Mouse (Mus musculus): ENCODE data around the gene Ifi205. TPM values are rescaled to one million over a fixed set of nuclear protein-coding genes. Genes with fewer than 3 reads are reported as not detected.
"Not testable (repeated sequence)": the region's sequence is repeated elsewhere in the genome, so short reads cannot be mapped to it uniquely, and the experiment has no call there.

The Ifi205 gene
- polyA plus RNA-seq, 1 experiment from 2014 or later = not detected

- no peak for ATAC-seq (ENCODE audit: low FRiP score)
- 89% methylated on average over 7 of the region's 7 CpGs for WGBS
- H3K4me3 ChIP-seq (replicated peaks) = no peak within 1 kb of the TSS
- no peaks in the 10 kb centered on the region for H3K4me1 ChIP-seq
- no peak within 1 kb of the TSS for H3K4me2 ChIP-seq
- H3K27me3 ChIP-seq (replicated peaks) = no peaks in the 10 kb centered on the region
- no peaks in the 10 kb centered on the region for H3K36me3 ChIP-seq
- no peak within 1 kb of the TSS for H3K9ac ChIP-seq (replicated peaks)
- H3K27ac ChIP-seq (replicated peaks) = no peak within 1 kb of the TSS
- no peaks in the 10 kb centered on the region for H3K9me3 ChIP-seq (replicated peaks)
Measured at GRCm38 (mm10) chr1:174040523-174041177, 9.0 kb upstream of the Ifi205 start, which contains the start of gene Olfr433. Gene Olfr433 (plus strand): TSS chr1:174040705.

GRCm38 (mm10) chr1:174038480-174038879, 6.9 kb upstream of the Ifi205 start:
- no peak for ATAC-seq (ENCODE audit: low FRiP score)
- Histone ChIP-seq H3K4me3 (replicated peaks) (no peak overlapping the region), H3K27me3 (replicated peaks) (no peaks in the 10 kb centered on the region), H3K4me1 (no peaks in the 10 kb centered on the region), H3K27ac (replicated peaks) (no peak overlapping the region), H3K9ac (replicated peaks) (no peak overlapping the region), H3K9me3 (replicated peaks) (no peaks in the 10 kb centered on the region), H3K36me3 (no peaks in the 10 kb centered on the region), H3K4me2 (no peak overlapping the region)
- 89% methylated on average over 3 of the region's 3 CpGs for WGBS

GRCm38 (mm10) chr1:174035841-174036240, 4.2 kb upstream of the Ifi205 start:
- Histone ChIP-seq H3K4me1 (no peaks in the 10 kb centered on the region), H3K27ac (replicated peaks) (no peak overlapping the region), H3K4me3 (replicated peaks) (no peak overlapping the region), H3K4me2 (no peak overlapping the region), H3K27me3 (replicated peaks) (no peaks in the 10 kb centered on the region), H3K36me3 (no peaks in the 10 kb centered on the region), H3K9ac (replicated peaks) (no peak overlapping the region), H3K9me3 (replicated peaks) (no peaks in the 10 kb centered on the region)
- no peak for ATAC-seq (ENCODE audit: low FRiP score)
- WGBS = 56% methylated on average over 4 of the region's 4 CpGs

- not testable (repeated sequence) for H3K27me3 ChIP-seq (replicated peaks); ATAC-seq (ENCODE audit: low FRiP score); H3K9me3 ChIP-seq (replicated peaks); H3K36me3 ChIP-seq; H3K27ac ChIP-seq (replicated peaks); H3K4me2 ChIP-seq; H3K4me1 ChIP-seq; H3K4me3 ChIP-seq (replicated peaks); H3K9ac ChIP-seq (replicated peaks)
Measured at GRCm38 (mm10) chr1:174007050-174007449, 24.6 kb downstream of the Ifi205 start.

- not testable (repeated sequence) for H3K27ac ChIP-seq (replicated peaks); H3K4me1 ChIP-seq; H3K36me3 ChIP-seq; H3K4me3 ChIP-seq (replicated peaks); H3K9ac ChIP-seq (replicated peaks); ATAC-seq (ENCODE audit: low FRiP score); H3K9me3 ChIP-seq (replicated peaks); H3K27me3 ChIP-seq (replicated peaks); H3K4me2 ChIP-seq
- WGBS = 85% methylated on average over 2 of the region's 3 CpGs
Measured at GRCm38 (mm10) chr1:174004352-174005109, 27.1 kb downstream of the Ifi205 start.

GRCm38 (mm10) chr1:173995003-173995402, 36.6 kb downstream of the Ifi205 start:
- no peaks in the 10 kb centered on the region for H3K9me3 ChIP-seq (replicated peaks)
- H3K4me2 ChIP-seq = no peak overlapping the region
- H3K9ac ChIP-seq (replicated peaks) = no peak overlapping the region
- ATAC-seq (ENCODE audit: low FRiP score) = no peak
- no peaks in the 10 kb centered on the region for H3K36me3 ChIP-seq
- no peaks in the 10 kb centered on the region for H3K4me1 ChIP-seq
- H3K4me3 ChIP-seq (replicated peaks) = no peak overlapping the region
- WGBS = 93% methylated on average over 4 of the region's 4 CpGs
- H3K27me3 ChIP-seq (replicated peaks) = no peaks in the 10 kb centered on the region
- no peak overlapping the region for H3K27ac ChIP-seq (replicated peaks)

- H3K27ac ChIP-seq (replicated peaks); H3K4me3 ChIP-seq (replicated peaks); H3K36me3 ChIP-seq; H3K9ac ChIP-seq (replicated peaks); H3K4me2 ChIP-seq; H3K4me1 ChIP-seq; H3K27me3 ChIP-seq (replicated peaks); ATAC-seq (ENCODE audit: low FRiP score); H3K9me3 ChIP-seq (replicated peaks): not testable (repeated sequence)
- 89% methylated on average over 6 of the region's 6 CpGs for WGBS
Measured at GRCm38 (mm10) chr1:173982694-173983305, 48.8 kb downstream of the Ifi205 start, which contains the start of gene Ifi202b. Gene Ifi202b (minus strand): TSS chr1:173982744.

GRCm38 (mm10) chr1:173981038-173981437, 50.6 kb downstream of the Ifi205 start:
- not testable (repeated sequence) for ATAC-seq (ENCODE audit: low FRiP score); H3K4me3 ChIP-seq (replicated peaks)

GRCm38 (mm10) chr1:173977622-173978021, 54.0 kb downstream of the Ifi205 start:
- H3K4me1 ChIP-seq = no peaks in the 10 kb centered on the region
- no peak overlapping the region for H3K4me3 ChIP-seq (replicated peaks)
- H3K27me3 ChIP-seq (replicated peaks) = no peaks in the 10 kb centered on the region
- H3K27ac ChIP-seq (replicated peaks) = no peak overlapping the region
- no peak for ATAC-seq (ENCODE audit: low FRiP score)
- no peaks in the 10 kb centered on the region for H3K36me3 ChIP-seq
- H3K9ac ChIP-seq (replicated peaks) = no peak overlapping the region
- no peaks in the 10 kb centered on the region for H3K9me3 ChIP-seq (replicated peaks)
- no peak overlapping the region for H3K4me2 ChIP-seq

More at GRCm38 (mm10) chr1:173981038-173981437, 50.6 kb downstream of the Ifi205 start:
- not testable (repeated sequence) for H3K27ac ChIP-seq (replicated peaks); H3K9me3 ChIP-seq (replicated peaks); H3K9ac ChIP-seq (replicated peaks); H3K27me3 ChIP-seq (replicated peaks); H3K4me2 ChIP-seq; H3K36me3 ChIP-seq; H3K4me1 ChIP-seq
- WGBS = 68% methylated on average over 3 of the region's 3 CpGs

- Histone ChIP-seq H3K9me3 (replicated peaks) (no peaks in the 10 kb centered on the region), H3K4me2 (no peak overlapping the region), H3K9ac (replicated peaks) (no peak overlapping the region), H3K36me3 (no peaks in the 10 kb centered on the region), H3K4me1 (no peaks in the 10 kb centered on the region), H3K27me3 (replicated peaks) (no peaks in the 10 kb centered on the region), H3K4me3 (replicated peaks) (no peak overlapping the region), H3K27ac (replicated peaks) (no peak overlapping the region)
- ATAC-seq (ENCODE audit: low FRiP score) = no peak
Measured at GRCm38 (mm10) chr1:173973111-173973510, 58.5 kb downstream of the Ifi205 start.

All from neural tube, embryonic 15.5 days (tissue).